Mouse (Mus musculus): ENCODE results near the gene Kifc1.

- TF ChIP-seq CTCF (conservative IDR thresholded peaks at IDR 0.05; ENCODE audit: insufficient read depth, insufficient read length, low read depth, low read length) (no peak), POLR2A (IDR thresholded peaks at IDR 0.05; ENCODE audit: low read depth, low read length) (no peak)
Observed at GRCm38 (mm10) chr17:33891357-33891756, 896 bp upstream of the Kifc1 start.
